Mouse (Mus musculus): ENCODE data around the gene Ttc33. TPM values are rescaled to one million over a fixed set of nuclear protein-coding genes. Genes with fewer than 3 reads are reported as not detected.

Gene Ttc33
- polyA plus RNA-seq, 1 experiment, result 3.0 TPM

- no peaks in the 10 kb centered on the region for H3K36me3 ChIP-seq (ENCODE audit: control insufficient read depth, insufficient read depth, low read length)
- WGBS, result 68% methylated on average over 5 of the region's 5 CpGs
- no peak overlapping the region for H3K4me3 ChIP-seq (ENCODE audit: extremely low read depth, insufficient read depth, insufficient read length)
- H3K27ac ChIP-seq (ENCODE audit: insufficient read depth, low read length), result no peak overlapping the region
- DNase-seq (ENCODE audit: low read depth in 1 of 2, low spot score in 2 of 2), result no peak
- H3K27me3 ChIP-seq (ENCODE audit: control insufficient read depth, insufficient read depth, low read length), result no peaks in the 10 kb centered on the region
- peaks cover 5% of the 10 kb centered on the region for H3K4me1 ChIP-seq (ENCODE audit: control insufficient read depth, insufficient read depth, insufficient read length)
- TF ChIP-seq CTCF (IDR thresholded peaks at IDR 0.05; ENCODE audit: extremely low read depth, insufficient read depth, insufficient read length, insufficient replicate concordance), result no peak
- TF ChIP-seq POLR2A (IDR thresholded peaks at IDR 0.05; ENCODE audit: low read depth, low read length), result no peak
Measured at GRCm38 (mm10) chr15:5142714-5143113, 42.6 kb upstream of the Ttc33 start.

DNA sequence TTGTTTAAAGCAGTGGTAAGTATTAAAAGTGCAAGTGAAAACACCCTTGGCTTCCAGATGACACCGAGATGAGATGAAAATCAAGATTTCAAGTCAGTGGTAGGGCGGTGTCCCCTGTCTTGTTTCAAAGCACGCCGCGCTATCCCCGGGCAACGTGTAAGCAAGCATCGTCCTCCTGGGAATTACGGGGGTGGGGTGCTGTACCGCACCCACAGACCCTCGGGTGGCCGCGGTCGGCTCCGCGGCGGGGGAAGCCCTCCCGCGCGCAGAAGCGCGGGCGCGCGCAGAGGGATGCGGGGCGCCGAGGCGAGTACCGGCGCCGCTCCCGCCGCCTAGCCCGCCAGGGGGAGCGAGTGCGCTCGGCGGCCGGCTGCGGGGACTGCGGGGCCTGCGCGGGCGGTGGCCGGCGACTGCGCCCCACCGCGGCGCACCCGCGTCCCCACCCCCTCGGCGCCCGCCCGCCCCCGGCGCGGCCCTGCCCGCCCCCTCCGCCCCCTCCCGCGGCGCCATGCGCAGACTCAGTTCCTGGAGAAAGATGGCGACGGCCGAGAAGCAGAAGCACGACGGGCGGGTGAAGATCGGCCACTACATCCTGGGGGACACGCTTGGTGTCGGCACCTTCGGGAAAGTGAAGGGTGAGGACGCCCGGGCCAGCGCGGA, 41.8 kb upstream of the Ttc33 start, which contains the start of gene Prkaa1:
TSS of gene Prkaa1 (plus strand) at position 501 of the 660 bp plus-strand sequence.
- TF ChIP-seq CTCF (IDR thresholded peaks at IDR 0.05; ENCODE audit: extremely low read depth, insufficient read depth, insufficient read length, insufficient replicate concordance) (peak; percentile 26; the same call in 1 of the 2 replicates), POLR2A (IDR thresholded peaks at IDR 0.05; ENCODE audit: low read depth, low read length) (peak; percentile 5; the same call in 1 of the 2 replicates)
- Histone ChIP-seq H3K27ac (ENCODE audit: insufficient read depth, low read length) (peak within 1 kb of the TSS; percentile 63), H3K4me3 (ENCODE audit: extremely low read depth, insufficient read depth, insufficient read length) (peak within 1 kb of the TSS; percentile 92), H3K36me3 (ENCODE audit: control insufficient read depth, insufficient read depth, low read length) (no peaks in the 10 kb centered on the region), H3K4me1 (ENCODE audit: control insufficient read depth, insufficient read depth, insufficient read length) (peaks cover 5% of the 10 kb centered on the region), H3K27me3 (ENCODE audit: control insufficient read depth, insufficient read depth, low read length) (no peaks in the 10 kb centered on the region)
- peak; percentile 35 to 62 for DNase-seq (ENCODE audit: low read depth in 1 of 2, low spot score in 2 of 2)
- under 1% methylated on average over 63 of the region's 80 CpGs for WGBS

GRCm38 (mm10) chr15:5144021-5144778, 41.1 kb upstream of the Ttc33 start:
- 1% methylated on average over 40 of the region's 61 CpGs for WGBS
- Histone ChIP-seq H3K4me1 (ENCODE audit: control insufficient read depth, insufficient read depth, insufficient read length) (peaks cover 5% of the 10 kb centered on the region), H3K27me3 (ENCODE audit: control insufficient read depth, insufficient read depth, low read length) (no peaks in the 10 kb centered on the region), H3K4me3 (ENCODE audit: extremely low read depth, insufficient read depth, insufficient read length) (peak overlapping the region; percentile 92), H3K36me3 (ENCODE audit: control insufficient read depth, insufficient read depth, low read length) (no peaks in the 10 kb centered on the region), H3K27ac (ENCODE audit: insufficient read depth, low read length) (peak overlapping the region; percentile 63)
- peak; percentile 14 to 54 for DNase-seq (ENCODE audit: low read depth in 1 of 2, low spot score in 2 of 2)
- TF ChIP-seq POLR2A (IDR thresholded peaks at IDR 0.05; ENCODE audit: low read depth, low read length), result no peak
- TF ChIP-seq CTCF (IDR thresholded peaks at IDR 0.05; ENCODE audit: extremely low read depth, insufficient read depth, insufficient read length, insufficient replicate concordance), result no peak

GRCm38 (mm10) chr15:5145196-5145945, 40.0 kb upstream of the Ttc33 start:
- Histone ChIP-seq H3K4me1 (ENCODE audit: control insufficient read depth, insufficient read depth, insufficient read length) (peaks cover 5% of the 10 kb centered on the region), H3K36me3 (ENCODE audit: control insufficient read depth, insufficient read depth, low read length) (no peaks in the 10 kb centered on the region), H3K27ac (ENCODE audit: insufficient read depth, low read length) (no peak overlapping the region), H3K27me3 (ENCODE audit: control insufficient read depth, insufficient read depth, low read length) (no peaks in the 10 kb centered on the region), H3K4me3 (ENCODE audit: extremely low read depth, insufficient read depth, insufficient read length) (no peak overlapping the region)
- WGBS, result 84% methylated on average over 9 of the region's 9 CpGs
- TF ChIP-seq POLR2A (IDR thresholded peaks at IDR 0.05; ENCODE audit: low read depth, low read length), result no peak
- no peak for TF ChIP-seq CTCF (IDR thresholded peaks at IDR 0.05; ENCODE audit: extremely low read depth, insufficient read depth, insufficient read length, insufficient replicate concordance)
- DNase-seq (ENCODE audit: low read depth in 1 of 2, low spot score in 2 of 2), result no peak

DNA sequence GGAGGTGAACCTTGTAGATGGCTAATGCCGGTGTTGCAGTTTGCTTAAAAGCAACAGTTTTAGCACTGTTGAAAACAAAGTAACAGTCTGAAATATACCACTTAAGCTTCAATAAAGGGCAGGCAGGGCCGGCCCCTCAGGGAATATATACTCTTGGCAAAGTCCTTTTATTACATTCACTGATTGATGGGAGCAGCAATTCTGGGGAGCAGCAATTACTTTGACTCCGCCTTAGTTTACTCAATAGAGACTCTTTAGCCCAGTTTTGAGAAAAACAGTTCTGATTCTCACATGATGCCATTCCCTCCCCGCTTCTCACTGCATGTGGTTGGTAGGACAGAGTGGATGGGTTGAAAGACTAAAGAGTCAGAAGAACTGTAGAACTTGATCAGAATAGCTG, 36.1 kb upstream of the Ttc33 start:
- TF ChIP-seq POLR2A (IDR thresholded peaks at IDR 0.05; ENCODE audit: low read depth, low read length) (no peak), CTCF (IDR thresholded peaks at IDR 0.05; ENCODE audit: extremely low read depth, insufficient read depth, insufficient read length, insufficient replicate concordance) (no peak)
- peaks cover 5% of the 10 kb centered on the region for H3K4me1 ChIP-seq (ENCODE audit: control insufficient read depth, insufficient read depth, insufficient read length)
- no peaks in the 10 kb centered on the region for H3K36me3 ChIP-seq (ENCODE audit: control insufficient read depth, insufficient read depth, low read length)
- H3K27ac ChIP-seq (ENCODE audit: insufficient read depth, low read length), result no peak overlapping the region
- no peak for DNase-seq (ENCODE audit: low read depth in 1 of 2, low spot score in 2 of 2)
- no peak overlapping the region for H3K4me3 ChIP-seq (ENCODE audit: extremely low read depth, insufficient read depth, insufficient read length)
- WGBS, result 90% methylated on average over 4 of the region's 4 CpGs
- H3K27me3 ChIP-seq (ENCODE audit: control insufficient read depth, insufficient read depth, low read length), result no peaks in the 10 kb centered on the region

- Histone ChIP-seq H3K4me1 (ENCODE audit: control insufficient read depth, insufficient read depth, insufficient read length) (no peaks in the 10 kb centered on the region; the same call in 1 of the 2 replicates), H3K27me3 (ENCODE audit: control insufficient read depth, insufficient read depth, low read length) (no peaks in the 10 kb centered on the region), H3K36me3 (ENCODE audit: control insufficient read depth, insufficient read depth, low read length) (no peaks in the 10 kb centered on the region), H3K4me3 (ENCODE audit: extremely low read depth, insufficient read depth, insufficient read length) (no peak overlapping the region), H3K27ac (ENCODE audit: insufficient read depth, low read length) (no peak overlapping the region)
- no peak for DNase-seq (ENCODE audit: low read depth in 1 of 2, low spot score in 2 of 2)
- no peak for TF ChIP-seq CTCF (IDR thresholded peaks at IDR 0.05; ENCODE audit: extremely low read depth, insufficient read depth, insufficient read length, insufficient replicate concordance)
- no peak for TF ChIP-seq POLR2A (IDR thresholded peaks at IDR 0.05; ENCODE audit: low read depth, low read length)
- WGBS, result 97% methylated on average over 6 of the region's 6 CpGs
Measured at GRCm38 (mm10) chr15:5152171-5152570, 33.2 kb upstream of the Ttc33 start.

All from spleen, adult 2 months (tissue).